Mouse (Mus musculus) layer of hippocampus, adult 8-10 months (tissue): Measurements from ENCODE around the gene Cabp4. TPM values are rescaled to one million over a fixed set of nuclear protein-coding genes. Genes with fewer than 3 reads are reported as not detected.

Source experiments
- DNase-seq, 2 experiments: peaks; one replicate each; pipeline ENCODE4 v3.0.0; 2022; ENCODE audit warnings: low spot score in 2 of 2
- total RNA-seq, 4 experiments: library from RNA; stranded (reverse); gene quantifications; 2 replicates each; pipeline ENCODE4 v1.2.4; 2022

Cabp4 gene
- total RNA-seq, 4 experiments from 2014 or later = 0.68 TPM; not detected in 3

- DNase-seq = no peak
Observed at GRCm38 (mm10) chr19:4102626-4103025, 41.2 kb downstream of the Cabp4 start.

- DNase-seq = no peak
Observed at GRCm38 (mm10) chr19:4102049-4102448, 41.8 kb downstream of the Cabp4 start.

GRCm38 (mm10) chr19:4101466-4101865 lies 42.4 kb downstream of the Cabp4 start:
- no peak for DNase-seq

GRCm38 (mm10) chr19:4100718-4101261 lies 43.0 kb downstream of the Cabp4 start:
- DNase-seq = peak in 1 of 2 experiments; percentile 64

GRCm38 (mm10) chr19:4099837-4100717 lies 43.8 kb downstream of the Cabp4 start, which contains the start of gene Pitpnm1:
Gene Pitpnm1, plus strand, starts transcription at chr19:4099998.
- no peak for DNase-seq

- DNase-seq = peak; percentile 83 to 90
Observed at GRCm38 (mm10) chr19:4099056-4099455, 44.8 kb downstream of the Cabp4 start.

GRCm38 (mm10) chr19:4098426-4098825 lies 45.4 kb downstream of the Cabp4 start:
- no peak for DNase-seq

- peak in 1 of 2 experiments; percentile 74 for DNase-seq
Observed at GRCm38 (mm10) chr19:4097441-4097825, 46.4 kb downstream of the Cabp4 start.

- DNase-seq = peak; percentile 100
Observed at GRCm38 (mm10) chr19:4096642-4097440, 47.0 kb downstream of the Cabp4 start, which contains the start of gene Cdk2ap2. Gene Cdk2ap2, plus strand, starts transcription at chr19:4097182.

GRCm38 (mm10) chr19:4095802-4096201 lies 48.0 kb downstream of the Cabp4 start:
- no peak for DNase-seq

GRCm38 (mm10) chr19:4094774-4095303 lies 49.0 kb downstream of the Cabp4 start:
- no peak for DNase-seq

GRCm38 (mm10) chr19:4094348-4094747 lies 49.5 kb downstream of the Cabp4 start:
- no peak for DNase-seq

GRCm38 (mm10) chr19:4093772-4094171 lies 50.1 kb downstream of the Cabp4 start:
- DNase-seq = no peak

GRCm38 (mm10) chr19:4092750-4093149 lies 51.1 kb downstream of the Cabp4 start:
- no peak for DNase-seq

GRCm38 (mm10) chr19:4091383-4091782 lies 52.5 kb downstream of the Cabp4 start:
- DNase-seq = no peak

- no peak for DNase-seq
Observed at GRCm38 (mm10) chr19:4090446-4090845, 53.4 kb downstream of the Cabp4 start.

- DNase-seq = no peak
Observed at GRCm38 (mm10) chr19:4089128-4089527, 54.7 kb downstream of the Cabp4 start.

- no peak for DNase-seq
Observed at GRCm38 (mm10) chr19:4088146-4088545, 55.7 kb downstream of the Cabp4 start.

GRCm38 (mm10) chr19:4087090-4087489 lies 56.7 kb downstream of the Cabp4 start:
- no peak for DNase-seq

- no peak for DNase-seq
Observed at GRCm38 (mm10) chr19:4086156-4086555, 57.7 kb downstream of the Cabp4 start.
